Mouse (Mus musculus) cerebellum, adult 2 months (tissue): ENCODE measurements around the gene Psmb5.

Experiments
- CTCF ChIP-seq: fragments of 200-500 bp; IDR thresholded peaks from 2 replicates; pipeline ENCODE4 v1.5.1; 2011; ENCODE audit warnings: low read depth, mild to moderate bottlenecking, control low read depth, low read length, moderate library complexity, borderline replicate concordance; ENCODE audit not compliant: insufficient read depth
- POLR2A ChIP-seq: fragments of 200-500 bp; IDR thresholded peaks from 2 replicates; pipeline ENCODE4 v1.6.1; 2011; ENCODE audit warnings: low read length, control low read depth, borderline replicate concordance; ENCODE audit not compliant: insufficient read depth

DNA sequence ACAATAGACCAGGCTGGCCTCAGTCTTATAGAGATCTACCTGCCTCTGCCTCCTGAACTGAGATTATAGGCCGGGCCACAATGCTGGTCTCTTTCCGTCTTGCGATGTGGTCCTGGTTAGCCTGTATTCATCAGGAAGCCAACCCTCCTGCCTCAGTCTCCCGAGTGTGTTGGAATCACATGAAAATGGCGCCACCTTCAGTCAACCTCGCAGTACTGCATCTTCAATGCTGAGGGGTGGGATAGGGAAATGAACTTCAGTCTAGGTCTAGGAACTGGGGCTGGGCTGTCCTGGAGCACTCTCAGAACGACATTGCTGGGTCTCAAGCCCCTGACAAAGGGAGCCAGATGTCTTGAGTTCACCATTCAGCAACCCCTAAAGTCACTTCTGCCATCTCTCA, 20.7 kb downstream of the Psmb5 start:
- TF ChIP-seq POLR2A: no peak
- peak; percentile 52; the same call in 1 of the 2 replicates for TF ChIP-seq CTCF
